Mouse (Mus musculus) heart, embryonic 10.5 days (tissue): ENCODE data around the gene Fcrl6. TPM values are rescaled to one million over a fixed set of nuclear protein-coding genes. Genes with fewer than 3 reads are reported as not detected.

ENCODE experiments used
- DNase-seq: peaks from one replicate; pipeline ENCODE4 v3.0.0-alpha.2; 2017; ENCODE audit warnings: low spot score
- H3K27ac ChIP-seq: fragments of 300-500 bp; sonication (generic); 2 replicates; pipeline ENCODE4 v1.5.1; 2016; ENCODE audit warnings: mild to moderate bottlenecking
- H3K27me3 ChIP-seq: fragments of 300-500 bp; sonication (generic); 2 replicates; pipeline ENCODE4 v1.6.1; 2016; ENCODE audit warnings: mild to moderate bottlenecking; ENCODE audit not compliant: poor library complexity, insufficient read depth, severe bottlenecking
- H3K36me3 ChIP-seq: fragments of 300-500 bp; sonication (generic); 2 replicates; pipeline ENCODE4 v1.6.1; 2016; ENCODE audit warnings: mild to moderate bottlenecking, moderate library complexity
- H3K4me1 ChIP-seq: fragments of 300-500 bp; sonication (generic); 2 replicates; pipeline ENCODE4 v1.6.1; 2016; ENCODE audit warnings: mild to moderate bottlenecking
- H3K4me3 ChIP-seq: fragments of 300-500 bp; sonication (generic); 2 replicates; pipeline ENCODE4 v1.5.1; 2016; ENCODE audit warnings: mild to moderate bottlenecking, moderate library complexity
- H3K9me3 ChIP-seq: fragments of 300-500 bp; sonication (generic); 2 replicates; pipeline ENCODE4 v1.6.1; 2016; ENCODE audit warnings: mild to moderate bottlenecking, moderate library complexity
- WGBS: fragments of 180-500 bp; shearing (Covaris S2); methylation state at CpG from one replicate; pipeline ENCODE4 v1.1.7; 2016; 5-methylcytosine and 5-hydroxymethylcytosine counted together
- polyA plus RNA-seq: library from polyadenylated mRNA; unstranded; fragments of >200 nt; fragmentation: Nextera tagmentation; extraction: Ambion mirVana; gene quantifications from 2 replicates; pipeline ENCODE4 v1.2.1, GENCODE M21; 2016

Fcrl6 gene
- polyA plus RNA-seq, 1 experiment from 2014 or later = not detected

GRCm38 (mm10) chr1:172555638-172556037, 46.7 kb downstream of the Fcrl6 start, which contains the start of gene Vsig8:
TSS of gene Vsig8 (plus strand) at chr1:172555938.
- DNase-seq = no peak
- Histone ChIP-seq H3K27ac (no peak within 1 kb of the TSS), H3K9me3 (no peaks in the 10 kb centered on the region), H3K4me1 (peaks cover 17% of the 10 kb centered on the region), H3K4me3 (no peak within 1 kb of the TSS), H3K36me3 (no peaks in the 10 kb centered on the region), H3K27me3 (peaks cover 76% of the 10 kb centered on the region)
- 71% methylated on average over 11 of the region's 11 CpGs for WGBS

GRCm38 (mm10) chr1:172552623-172553022, 49.7 kb downstream of the Fcrl6 start:
- WGBS = 60% methylated on average over 1 of the region's 1 CpGs
- no peak overlapping the region for H3K27ac ChIP-seq
- H3K27me3 ChIP-seq = peaks cover 53% of the 10 kb centered on the region
- H3K36me3 ChIP-seq = no peaks in the 10 kb centered on the region
- no peak for DNase-seq
- no peak overlapping the region for H3K4me3 ChIP-seq
- no peaks in the 10 kb centered on the region for H3K9me3 ChIP-seq
- H3K4me1 ChIP-seq = peaks cover 35% of the 10 kb centered on the region

GRCm38 (mm10) chr1:172551009-172551408, 51.3 kb downstream of the Fcrl6 start:
- H3K36me3 ChIP-seq = no peaks in the 10 kb centered on the region
- H3K9me3 ChIP-seq = no peaks in the 10 kb centered on the region
- 43% methylated on average over 7 of the region's 7 CpGs for WGBS
- 0 out of 2 replicates have a peak overlapping the region, but pooled peaks have one; percentile 69 for H3K27ac ChIP-seq
- peak overlapping the region; percentile 62 for H3K4me3 ChIP-seq
- DNase-seq = no peak
- H3K4me1 ChIP-seq = peaks cover 38% of the 10 kb centered on the region
- peaks cover 37% of the 10 kb centered on the region for H3K27me3 ChIP-seq

GRCm38 (mm10) chr1:172550551-172550951, 51.8 kb downstream of the Fcrl6 start:
- no peaks in the 10 kb centered on the region for H3K36me3 ChIP-seq
- peak overlapping the region; percentile 62 for H3K4me3 ChIP-seq
- WGBS = 1% methylated on average over 8 of the region's 8 CpGs
- H3K27me3 ChIP-seq = peaks cover 32% of the 10 kb centered on the region; the same call in 1 of the 2 replicates
- DNase-seq = peak; percentile 90
- H3K27ac ChIP-seq = peak overlapping the region; percentile 69
- H3K4me1 ChIP-seq = peaks cover 38% of the 10 kb centered on the region
- no peaks in the 10 kb centered on the region for H3K9me3 ChIP-seq

GRCm38 (mm10) chr1:172549717-172550116, 52.6 kb downstream of the Fcrl6 start:
- H3K9me3 ChIP-seq = no peaks in the 10 kb centered on the region
- H3K27ac ChIP-seq = peak overlapping the region; percentile 69
- H3K27me3 ChIP-seq = peaks cover 29% of the 10 kb centered on the region; the same call in 1 of the 2 replicates
- peak overlapping the region; percentile 62 for H3K4me3 ChIP-seq
- DNase-seq = no peak
- 3% methylated on average over 8 of the region's 8 CpGs for WGBS
- peaks cover 38% of the 10 kb centered on the region for H3K4me1 ChIP-seq
- no peaks in the 10 kb centered on the region for H3K36me3 ChIP-seq

- H3K4me3 ChIP-seq = no peak overlapping the region; the same call in 1 of the 2 replicates
- DNase-seq = no peak
- WGBS = 17% methylated on average over 2 of the region's 2 CpGs
- H3K9me3 ChIP-seq = no peaks in the 10 kb centered on the region
- H3K27me3 ChIP-seq = peaks cover 27% of the 10 kb centered on the region; the same call in 1 of the 2 replicates
- H3K27ac ChIP-seq = no peak overlapping the region; the same call in 1 of the 2 replicates
- peaks cover 38% of the 10 kb centered on the region for H3K4me1 ChIP-seq
- H3K36me3 ChIP-seq = no peaks in the 10 kb centered on the region
These were observed 53.0 kb downstream of the Fcrl6 start for GRCm38 (mm10) chr1:172549314-172549713.

GRCm38 (mm10) chr1:172548501-172548900, 53.9 kb downstream of the Fcrl6 start:
- H3K4me1 ChIP-seq = peaks cover 38% of the 10 kb centered on the region
- no peaks in the 10 kb centered on the region for H3K36me3 ChIP-seq
- 50% methylated on average over 7 of the region's 7 CpGs for WGBS
- H3K27ac ChIP-seq = no peak overlapping the region
- peaks cover 27% of the 10 kb centered on the region; the same call in 1 of the 2 replicates for H3K27me3 ChIP-seq
- no peak overlapping the region for H3K4me3 ChIP-seq
- no peak for DNase-seq
- no peaks in the 10 kb centered on the region for H3K9me3 ChIP-seq

Other genes with a start within 250 kb of the Fcrl6 start
- 8.0 and 8.6 TPM in 2 replicates for gene Pigm, start 226.0 kb downstream of the Fcrl6 start, polyA plus RNA-seq
- gene Slamf9, start 127.2 kb downstream of the Fcrl6 start, polyA plus RNA-seq = 0.92 and 1.1 TPM in 2 replicates
- gene Igsf9, start 120.8 kb downstream of the Fcrl6 start, polyA plus RNA-seq = 13.7 and 37.5 TPM in 2 replicates
- 276 and 315 TPM in 2 replicates for gene Tagln2, start 102.5 kb downstream of the Fcrl6 start, polyA plus RNA-seq
- gene Cfap45, start 81.8 kb downstream of the Fcrl6 start, polyA plus RNA-seq = 1.7 and 2.4 TPM in 2 replicates
- gene Vsig8, start 46.6 kb downstream of the Fcrl6 start, polyA plus RNA-seq = 0.12 TPM in 1 of 2 replicates, not detected in the other
- not detected in 2 replicates for gene Slamf8, start 12.0 kb downstream of the Fcrl6 start, polyA plus RNA-seq
- 9.2 and 10.5 TPM in 2 replicates for gene Dusp23, start 30.4 kb upstream of the Fcrl6 start, polyA plus RNA-seq
- gene Crp, start 95.5 kb upstream of the Fcrl6 start, polyA plus RNA-seq = 0.20 TPM in 1 of 2 replicates, not detected in the other